Mouse (Mus musculus): ENCODE measurements around the gene Abcg8.

- no peak for TF ChIP-seq EP300 (IDR thresholded peaks at IDR 0.05; ENCODE audit: low read depth)
- no peak for TF ChIP-seq CTCF (IDR thresholded peaks at IDR 0.05; ENCODE audit: low read depth)
Measured at GRCm38 (mm10) chr17:84675204-84675603, 898 bp upstream of the Abcg8 start.
